Comparison of ENCODE assay signal across 8 mouse cellular contexts in the genomic region with DNA sequence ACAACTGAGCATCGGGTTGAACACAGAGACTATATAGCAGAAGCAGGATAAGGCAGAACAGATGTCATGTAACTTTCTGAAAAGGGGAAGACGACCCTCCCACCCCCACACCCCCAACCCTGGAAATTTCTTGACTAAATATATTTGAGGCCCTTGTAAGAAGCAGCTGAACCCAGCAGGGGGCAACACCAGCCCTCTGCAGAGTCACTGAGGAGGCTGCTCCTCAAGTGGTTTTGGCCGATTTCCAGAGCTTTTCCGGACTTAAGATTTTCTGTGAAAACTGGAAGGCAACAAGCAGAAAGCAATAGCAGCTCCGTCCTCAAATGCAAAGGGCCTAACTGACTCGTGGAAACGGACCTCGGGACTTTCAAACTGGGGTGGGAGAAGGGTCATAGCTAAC. TPM values are rescaled to one million over a fixed set of nuclear protein-coding genes. Genes with fewer than 3 reads are reported as not detected.
A peak's percentile ranks its signal among the peaks of the same experiment; 100 is the strongest.
DNase-seq lines count a peak whose midpoint lies in the region; ATAC-seq and TF ChIP-seq lines count a peak whose summit lies in the region.

No protein-coding gene starts in this region.

- TF ChIP-seq CTCF in E14TG2a.4 (conservative IDR thresholded peaks at IDR 0.05; ENCODE audit: low read length) = no peak
- TF ChIP-seq CTCF in olfactory bulb, adult 2 months (IDR thresholded peaks at IDR 0.05; ENCODE audit: insufficient read depth, low read depth, low read length) = peak; percentile 32; the same call in 1 of the 2 replicates

- 24% methylated on average over 8 of the region's 8 CpGs for WGBS in limb, embryonic 13.5 days
- 5% methylated on average over 8 of the region's 8 CpGs for WGBS in olfactory bulb, adult 2 months

- no peaks in the 10 kb centered on the region for H3K9me3 ChIP-seq in E14TG2a.4 (ENCODE audit: low read length)
- no peaks in the 10 kb centered on the region for H3K9me3 ChIP-seq in limb, embryonic 13.5 days

- H3K4me3 ChIP-seq in E14TG2a.4 (replicated peaks; ENCODE audit: low read length) = peak overlapping the region; percentile 69
- H3K4me3 ChIP-seq in limb, embryonic 13.5 days = peak overlapping the region; percentile 23; the same call in 1 of the 2 replicates
- peak overlapping the region; percentile 32 for H3K4me3 ChIP-seq in olfactory bulb, adult 2 months (ENCODE audit: insufficient read depth, low read depth, low read length)

- TF ChIP-seq POLR2A in olfactory bulb, adult 2 months (IDR thresholded peaks at IDR 0.05; ENCODE audit: insufficient read depth, low read depth, low read length) = no peak

- peaks cover 25% of the 10 kb centered on the region for H3K36me3 ChIP-seq in E14TG2a.4 (ENCODE audit: insufficient read depth, low read length)
- H3K36me3 ChIP-seq in limb, embryonic 13.5 days = no peaks in the 10 kb centered on the region

- no peak overlapping the region for H3K9ac ChIP-seq in limb, embryonic 13.5 days

- H3K4me2 ChIP-seq in limb, embryonic 13.5 days (replicated peaks) = peak overlapping the region; percentile 53

- ATAC-seq in limb, embryonic 13.5 days (ENCODE audit: low FRiP score, low read depth) = peak; percentile 57; the same call in 1 of the 2 replicates
- no peak for ATAC-seq in cerebellum, adult (ENCODE audit: insufficient number of reproducible peaks, low FRiP score, low TSS enrichment)

- no peaks in the 10 kb centered on the region for H3K27me3 ChIP-seq in E14TG2a.4 (ENCODE audit: insufficient read depth, low read length)
- H3K27me3 ChIP-seq in limb, embryonic 13.5 days = no peaks in the 10 kb centered on the region

- peaks cover 17% of the 10 kb centered on the region for H3K4me1 ChIP-seq in E14TG2a.4 (replicated peaks; ENCODE audit: low read depth, low read length)
- 0 out of 2 replicates have a peak, but pooled peaks cover 9% of the 10 kb centered on the region for H3K4me1 ChIP-seq in limb, embryonic 13.5 days
- H3K4me1 ChIP-seq in olfactory bulb, adult 2 months (ENCODE audit: control insufficient read depth, insufficient read depth, low read length) = peaks cover 5% of the 10 kb centered on the region

- peak overlapping the region; percentile 48; the same call in 1 of the 2 replicates for H3K27ac ChIP-seq in limb, embryonic 13.5 days
- no peak overlapping the region for H3K27ac ChIP-seq in olfactory bulb, adult 2 months (ENCODE audit: insufficient read depth, low read depth, low read length)

- DNase-seq in gastrocnemius, postnatal 10 days = peak; percentile 54
- DNase-seq in gastrocnemius, postnatal 25 days = no peak
- peak; percentile 56 for DNase-seq in embryo, embryonic 10.5 days (ENCODE audit: low spot score)
- DNase-seq in heart, postnatal 4 days = peak; percentile 70

RNA-seq across cellular contexts. Expression of a gene that starts 11.4 kb away (rescaled TPM):
- total RNA-seq in gastrocnemius, postnatal 10 days (2021) = not detected
- total RNA-seq in gastrocnemius, postnatal 25 days (2021) = not detected
- total RNA-seq in heart, postnatal 4 days (2021) = not detected
- not detected in 2 replicates for polyA plus RNA-seq in limb, embryonic 13.5 days (2015; fragmentation: Nextera tagmentation; extraction: Ambion mirVana)
- not detected in 2 replicates for polyA plus RNA-seq in olfactory bulb, adult 2 months (2012; ENCODE audit: insufficient read depth, insufficient read length, low replicate concordance, missing spikeins)

RNA-seq across cellular contexts. Expression of a gene that starts 13.0 kb away (rescaled TPM):
- total RNA-seq in gastrocnemius, postnatal 10 days (2021) = 1 to 10 TPM; 8.5 to 9.5 TPM
- total RNA-seq in gastrocnemius, postnatal 25 days (2021) = 1 to 10 TPM; 4.4 to 4.5 TPM
- total RNA-seq in heart, postnatal 4 days (2021) = 10 to 100 TPM; 20.9 to 23.2 TPM
- polyA plus RNA-seq in limb, embryonic 13.5 days (2015; fragmentation: Nextera tagmentation; extraction: Ambion mirVana) = 13.5 and 16.0 TPM in 2 replicates
- polyA plus RNA-seq in olfactory bulb, adult 2 months (2012; ENCODE audit: insufficient read depth, insufficient read length, low replicate concordance, missing spikeins) = not detected in 2 replicates

RNA-seq across cellular contexts. Expression of a gene that starts 20.9 kb away (rescaled TPM):
- 10 to 100 TPM; 56.3 to 65.8 TPM for total RNA-seq in gastrocnemius, postnatal 10 days (2021)
- total RNA-seq in gastrocnemius, postnatal 25 days (2021) = 10 to 100 TPM; 40.3 to 42.0 TPM
- 10 to 100 TPM; 39.7 to 40.9 TPM for total RNA-seq in heart, postnatal 4 days (2021)
- 94.3 and 99.8 TPM in 2 replicates for polyA plus RNA-seq in limb, embryonic 13.5 days (2015; fragmentation: Nextera tagmentation; extraction: Ambion mirVana)
- not detected in 2 replicates for polyA plus RNA-seq in olfactory bulb, adult 2 months (2012; ENCODE audit: insufficient read depth, insufficient read length, low replicate concordance, missing spikeins)

RNA-seq across cellular contexts. Expression of a gene that starts 41.5 kb away (rescaled TPM):
- 10 to 100 TPM; 19.8 to 22.7 TPM for total RNA-seq in gastrocnemius, postnatal 10 days (2021)
- 10 to 100 TPM; 16.4 to 21.8 TPM for total RNA-seq in gastrocnemius, postnatal 25 days (2021)
- 10 to 100 TPM; 19.3 to 20.6 TPM for total RNA-seq in heart, postnatal 4 days (2021)
- polyA plus RNA-seq in limb, embryonic 13.5 days (2015; fragmentation: Nextera tagmentation; extraction: Ambion mirVana) = 65.5 and 68.1 TPM in 2 replicates
- not detected in 2 replicates for polyA plus RNA-seq in olfactory bulb, adult 2 months (2012; ENCODE audit: insufficient read depth, insufficient read length, low replicate concordance, missing spikeins)

RNA-seq across cellular contexts. Expression of a gene that starts 41.5 kb away (rescaled TPM):
- 10 to 100 TPM; 31.1 to 31.3 TPM for total RNA-seq in gastrocnemius, postnatal 10 days (2021)
- total RNA-seq in gastrocnemius, postnatal 25 days (2021) = 10 to 100 TPM; 24.7 to 27.8 TPM
- total RNA-seq in heart, postnatal 4 days (2021) = 10 to 100 TPM; 49.2 to 53.5 TPM
- polyA plus RNA-seq in limb, embryonic 13.5 days (2015; fragmentation: Nextera tagmentation; extraction: Ambion mirVana) = 60.0 and 61.6 TPM in 2 replicates
- not detected in 2 replicates for polyA plus RNA-seq in olfactory bulb, adult 2 months (2012; ENCODE audit: insufficient read depth, insufficient read length, low replicate concordance, missing spikeins)
